Mouse (Mus musculus): Measurements from ENCODE around the gene Igf1r.
A peak's percentile ranks its signal among the peaks of the same experiment; 100 is the strongest.

Igf1r gene

DNA sequence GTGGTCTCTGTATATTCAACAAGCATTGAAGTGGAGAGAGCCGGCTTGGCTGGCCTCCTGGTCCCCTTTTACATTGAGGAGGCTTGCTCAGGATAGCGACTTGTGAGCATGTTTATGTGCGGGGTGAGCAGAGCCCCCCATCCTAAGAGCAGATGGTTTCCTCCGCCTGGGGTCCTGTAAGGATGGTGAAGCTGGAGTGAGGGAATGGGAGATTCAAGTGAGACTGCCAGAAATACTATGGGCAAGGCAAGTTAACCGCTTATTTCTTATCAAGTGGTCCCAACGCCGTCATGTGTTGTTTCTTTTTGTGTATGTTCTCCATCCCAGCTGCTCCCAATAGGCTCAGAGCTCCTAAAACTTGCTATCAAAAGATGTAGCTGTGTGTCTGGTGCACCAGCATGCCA lies 175.6 kb downstream of the Igf1r start:
- DNase-seq, result peak; percentile 35

DNA sequence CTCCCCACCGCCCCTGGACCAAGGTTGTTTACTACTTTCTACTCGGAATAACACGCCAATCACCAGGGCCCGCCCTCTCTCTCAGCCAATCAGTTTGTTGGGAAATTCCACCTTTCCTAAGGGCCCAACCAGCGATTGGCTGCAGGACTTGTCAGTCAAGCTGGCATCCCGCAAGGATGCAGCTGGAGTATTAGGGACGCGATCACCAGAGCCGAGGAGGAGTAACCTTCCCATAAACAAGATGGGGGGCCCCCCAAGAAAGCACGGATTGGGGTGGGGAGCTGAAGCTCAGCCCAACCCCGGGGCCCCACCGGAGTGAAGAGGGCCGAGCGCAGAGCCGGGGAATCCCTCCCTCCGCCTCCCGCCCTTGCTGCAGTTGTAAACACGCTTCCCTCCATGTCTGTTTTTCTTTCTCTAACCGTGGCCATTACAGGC lies 176.5 kb downstream of the Igf1r start:
- DNase-seq, result peak; percentile 99

DNA sequence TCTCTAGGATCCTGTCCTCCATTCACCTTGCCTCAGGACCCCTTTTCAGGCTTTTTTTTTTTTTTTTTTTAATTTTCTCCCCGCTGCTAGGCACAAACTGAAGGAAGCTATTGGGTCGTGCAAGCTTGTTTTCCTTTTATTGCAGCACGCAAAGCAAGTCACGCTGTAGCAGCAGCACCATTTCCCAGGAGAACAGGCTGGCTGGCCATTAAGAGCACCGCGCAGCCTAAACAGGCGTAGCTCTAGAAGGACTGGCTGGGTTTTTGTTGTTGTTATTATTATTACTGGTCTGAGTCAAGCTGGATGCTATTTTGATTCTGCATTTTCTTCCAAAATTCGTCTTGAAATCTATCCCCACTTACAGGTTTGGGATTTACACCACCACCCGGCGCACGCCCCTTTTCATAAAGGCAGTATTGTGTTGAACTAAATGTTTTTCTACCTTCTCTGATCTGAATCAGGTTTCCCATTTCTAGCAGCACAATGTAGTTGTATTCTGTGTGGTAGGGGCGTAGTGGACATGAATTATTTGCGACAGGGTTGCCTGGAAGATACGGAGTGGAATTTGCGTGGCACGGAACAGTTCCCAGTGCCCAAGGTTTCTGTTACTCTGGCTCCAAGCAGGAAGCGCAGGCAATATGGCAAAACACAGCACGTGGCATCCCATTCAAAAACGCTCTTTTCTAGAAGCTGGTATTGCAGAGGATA lies 177.1 kb downstream of the Igf1r start:
- DNase-seq, result peak; percentile 89

DNA sequence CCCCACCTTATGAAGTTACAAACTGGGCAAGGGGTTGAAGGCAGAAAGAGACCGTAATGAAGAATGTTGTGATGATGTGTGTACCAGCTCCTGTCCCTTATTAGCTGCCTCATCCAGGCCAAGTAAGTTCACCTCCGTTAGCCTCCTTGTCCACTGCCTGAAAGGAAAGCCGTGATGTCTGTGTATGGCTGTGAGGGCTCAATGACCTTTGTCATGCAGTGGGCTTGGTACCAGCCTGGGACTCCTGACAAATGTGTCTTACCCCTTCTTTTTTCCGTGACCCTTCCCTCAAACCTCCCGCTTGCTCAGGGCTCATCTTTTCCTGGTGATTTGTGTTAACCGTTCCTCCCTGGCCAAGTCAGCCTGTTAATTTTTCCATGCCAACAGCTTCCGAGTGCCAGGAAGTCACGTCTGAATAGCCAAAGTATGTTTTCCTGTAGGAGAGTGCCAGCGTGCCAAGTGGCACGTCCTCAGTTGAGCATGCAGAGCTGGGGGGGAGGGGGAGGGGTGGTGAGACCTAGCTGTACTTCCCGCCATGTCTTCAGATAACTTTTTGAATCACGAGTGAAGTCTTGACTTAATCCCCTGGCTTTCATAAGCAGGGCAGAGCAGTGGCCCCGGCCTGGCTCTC lies 178.4 kb downstream of the Igf1r start:
- peak; percentile 84 for DNase-seq

DNA sequence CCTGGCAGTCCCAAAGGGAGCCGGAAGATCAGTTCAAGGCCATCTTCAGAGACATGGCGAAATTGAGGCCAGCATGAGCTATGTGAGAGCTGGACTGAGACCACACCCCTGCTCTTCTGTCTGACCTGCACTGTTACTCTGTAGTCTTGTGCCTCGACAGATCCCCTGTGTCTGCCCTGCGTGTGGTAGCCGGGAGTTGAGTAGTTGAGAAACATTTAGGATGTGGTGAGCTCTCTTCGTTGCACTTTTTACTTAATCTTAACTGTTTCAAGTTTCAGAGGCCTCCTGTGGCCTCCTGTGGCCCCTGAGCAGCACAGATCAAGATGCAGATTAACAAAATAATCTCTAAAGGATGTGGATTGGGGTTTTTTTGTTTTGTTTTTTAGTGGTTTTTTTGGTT lies 181.1 kb downstream of the Igf1r start:
- DNase-seq, result no peak

DNA sequence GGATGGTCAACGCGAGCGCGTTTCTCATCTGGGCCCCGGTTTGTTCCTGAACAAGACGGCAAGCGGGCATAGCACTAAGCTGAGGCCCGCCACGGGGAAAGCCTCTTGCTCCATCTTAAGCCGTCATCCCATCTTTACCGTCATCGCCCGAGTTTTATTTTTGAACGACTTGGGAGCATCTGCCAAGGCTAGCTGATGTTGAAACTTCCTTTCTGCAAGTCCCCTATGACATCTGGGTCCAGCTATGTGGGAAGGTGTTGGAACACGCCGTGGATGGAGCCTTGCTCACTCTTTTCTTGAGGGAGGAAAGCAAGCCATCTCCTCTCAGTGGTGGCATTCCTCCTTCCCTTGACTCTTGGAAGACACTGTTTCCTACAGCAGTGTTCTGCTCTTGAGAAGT lies 182.3 kb downstream of the Igf1r start:
- no peak for DNase-seq

DNA sequence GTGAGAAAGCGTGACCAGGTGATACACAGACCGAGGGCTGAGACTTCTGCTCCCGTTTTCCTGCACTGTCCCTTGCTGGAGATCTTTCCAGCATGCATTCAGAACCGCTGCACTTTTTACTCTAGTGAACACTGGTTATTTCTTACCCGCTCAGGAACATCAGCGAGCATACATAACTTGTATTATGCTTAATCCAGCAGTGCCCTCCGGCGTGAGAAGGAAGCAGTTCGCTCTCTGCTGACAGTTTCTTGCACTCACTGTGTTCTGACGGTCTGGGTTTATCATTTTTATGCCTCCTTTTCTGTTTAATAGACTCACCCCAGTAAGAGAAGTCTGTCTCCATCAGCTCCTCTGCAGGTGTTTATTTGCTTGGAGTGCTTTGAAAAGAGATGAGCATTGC lies 183.4 kb downstream of the Igf1r start:
- no peak for DNase-seq

DNA sequence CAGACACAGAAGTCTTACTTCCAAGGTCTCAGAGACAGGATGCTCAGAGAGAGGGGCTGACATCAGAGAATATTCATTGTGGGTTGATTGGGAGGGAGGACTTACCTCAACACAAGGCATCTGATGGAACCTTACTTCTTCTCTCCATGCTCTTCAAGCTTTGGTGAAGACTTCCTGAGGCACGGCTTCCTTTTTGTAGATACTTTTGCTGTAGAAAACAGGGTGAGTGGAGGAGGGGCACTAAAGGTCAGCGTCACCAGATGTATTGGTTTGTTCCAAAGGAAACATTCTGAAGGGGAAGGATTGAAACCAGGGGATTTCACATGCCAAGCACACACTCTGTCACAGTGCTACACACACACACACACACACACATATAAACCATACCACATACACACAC lies 186.8 kb downstream of the Igf1r start:
- no peak for DNase-seq

DNA sequence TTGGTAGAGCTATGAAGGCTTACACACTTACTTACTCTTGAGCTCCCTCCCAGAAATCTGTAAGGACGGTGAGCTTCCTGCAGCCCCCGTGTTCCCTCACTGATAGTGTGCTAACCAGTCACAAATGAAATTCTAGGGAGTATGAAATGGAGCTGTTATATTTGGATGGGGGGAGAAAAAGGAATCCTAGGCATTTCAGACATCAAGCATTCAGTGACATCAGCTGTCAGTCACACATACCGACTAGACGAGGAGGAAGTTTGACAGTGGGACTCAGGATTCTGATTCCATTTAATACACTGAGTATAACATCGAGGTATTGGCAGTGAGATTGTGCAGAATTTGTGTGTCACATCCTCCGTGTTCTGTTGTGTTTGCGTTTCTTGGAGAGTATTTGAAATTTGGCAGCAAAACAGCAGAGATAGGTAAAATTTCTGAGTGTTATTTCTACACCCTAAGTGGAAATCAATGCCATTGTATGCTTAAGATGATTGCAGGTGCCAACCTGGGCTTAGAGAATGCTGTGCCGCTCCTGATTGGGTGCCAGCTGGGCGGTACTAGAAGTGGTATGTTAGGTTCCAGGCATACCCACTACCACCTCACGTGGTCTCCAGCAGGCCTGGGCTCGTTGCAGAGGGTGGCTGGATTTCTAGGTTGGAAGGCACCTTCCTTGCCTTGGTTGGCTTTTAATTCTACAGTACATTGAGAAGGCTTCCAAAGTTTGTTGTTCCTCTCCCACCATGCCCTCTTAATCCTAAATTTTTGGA lies 187.6 kb downstream of the Igf1r start:
- DNase-seq, result no peak

DNA sequence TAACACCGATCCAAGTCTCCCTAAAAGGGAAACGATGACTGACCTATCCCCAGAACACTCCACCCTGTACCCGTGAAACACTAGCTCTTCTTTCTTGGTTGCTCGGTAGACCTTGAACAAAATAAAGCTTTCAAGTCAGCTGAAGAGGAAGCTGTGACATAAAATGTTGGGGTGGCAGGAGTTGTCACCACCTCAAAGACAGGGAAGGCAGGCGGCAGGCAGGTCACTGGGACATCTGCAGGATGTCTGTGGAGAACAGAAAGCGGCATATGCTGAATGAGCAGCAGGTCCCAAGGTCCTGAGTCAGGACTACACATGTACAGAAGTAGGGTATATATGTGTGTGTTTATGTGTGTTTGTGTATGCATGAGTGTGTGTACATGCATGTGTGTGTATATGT lies 191.6 kb downstream of the Igf1r start:
- DNase-seq, result no peak

DNA sequence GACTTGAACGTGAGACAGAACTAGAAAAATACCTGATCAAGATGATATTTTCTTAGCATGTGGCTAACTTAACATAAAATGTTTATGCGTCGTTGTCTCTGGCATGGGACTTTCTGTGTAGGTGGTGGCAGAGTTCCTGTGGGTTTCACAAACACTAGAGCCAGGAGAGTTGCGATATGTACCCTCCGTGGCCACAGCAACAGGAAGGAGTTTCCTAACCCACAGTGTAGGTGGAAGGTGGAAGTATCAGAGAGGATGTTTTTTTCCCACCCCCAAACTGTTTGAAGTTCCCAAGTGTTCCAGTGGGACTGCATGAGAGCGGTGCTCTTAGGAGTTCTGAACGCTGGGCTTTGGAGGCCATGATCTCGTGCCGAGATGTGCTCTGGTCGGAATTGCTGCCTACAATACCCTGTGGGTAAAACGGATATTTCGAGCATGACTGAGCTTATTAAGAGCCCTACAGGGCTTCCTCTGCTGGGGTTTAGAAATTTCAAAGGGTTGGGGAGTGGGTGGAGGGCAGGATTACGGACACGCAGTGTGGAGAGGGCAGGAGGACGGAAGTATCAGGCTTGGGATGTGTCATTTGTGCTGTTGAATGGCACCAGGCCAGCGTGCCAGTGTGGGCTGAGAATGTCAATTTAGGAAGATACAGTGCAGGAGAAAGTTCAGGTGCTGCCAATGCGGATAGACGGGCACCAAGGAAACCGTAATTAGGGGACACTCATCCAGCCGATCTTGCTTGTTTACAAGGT lies 195.8 kb downstream of the Igf1r start:
- no peak for DNase-seq

DNA sequence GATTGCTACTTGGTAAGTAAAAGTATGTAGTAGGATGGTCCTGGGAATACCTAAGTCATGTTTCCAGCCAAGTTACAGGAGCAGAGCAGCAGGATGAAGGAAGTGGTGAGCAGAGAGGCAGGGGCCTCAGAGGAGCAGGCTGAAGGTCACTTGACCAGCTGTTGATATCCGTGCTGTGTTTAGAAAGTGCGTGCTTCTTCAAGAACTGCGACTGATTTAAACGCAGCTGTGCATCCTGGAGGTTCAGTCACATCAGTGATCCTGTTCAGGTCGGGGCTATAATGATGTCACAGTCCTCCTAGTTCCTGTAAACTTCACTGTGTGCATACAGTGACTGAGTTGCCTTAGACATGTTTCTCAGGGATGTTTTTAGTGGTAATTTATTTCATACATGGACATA lies 199.3 kb downstream of the Igf1r start:
- no peak for DNase-seq

DNA sequence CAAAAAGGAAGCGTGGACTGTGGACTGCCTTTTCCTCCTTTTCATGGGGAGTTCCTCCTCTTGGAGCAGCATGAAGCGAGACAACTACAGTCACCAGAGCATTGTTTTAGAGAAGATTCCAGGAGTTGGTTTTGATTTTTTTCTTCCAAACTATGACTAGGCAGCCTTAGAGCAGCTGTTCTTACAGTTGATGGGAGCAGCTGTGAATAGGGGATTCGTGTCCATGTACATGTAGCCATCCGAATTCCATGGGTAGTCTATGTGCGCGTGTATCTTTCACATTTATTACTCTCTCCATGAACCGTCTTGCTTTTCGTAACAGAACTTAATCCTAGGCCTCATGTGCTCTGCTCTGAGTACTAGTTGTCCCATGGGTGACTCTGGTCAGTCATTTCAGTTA lies 199.8 kb downstream of the Igf1r start:
- no peak for DNase-seq

DNA sequence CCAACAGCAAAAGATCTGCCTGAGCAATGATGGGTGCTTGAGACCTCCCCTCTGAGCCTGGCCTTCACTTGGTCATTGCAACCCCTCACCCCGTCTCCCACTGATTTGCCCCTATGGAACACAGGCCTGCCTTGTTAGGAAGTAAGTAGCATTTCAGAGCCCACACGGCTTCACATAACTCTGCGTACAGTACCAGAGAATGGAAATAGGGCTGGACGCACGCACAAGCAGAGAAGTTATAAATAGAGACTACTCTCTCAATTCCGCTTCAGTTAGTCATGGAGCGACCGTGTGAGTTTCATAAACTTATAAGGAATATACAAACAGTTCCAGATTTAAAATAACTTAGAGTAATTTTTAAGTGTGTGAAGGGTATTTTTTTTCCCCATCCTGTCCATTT lies 200.6 kb downstream of the Igf1r start:
- no peak for DNase-seq

DNA sequence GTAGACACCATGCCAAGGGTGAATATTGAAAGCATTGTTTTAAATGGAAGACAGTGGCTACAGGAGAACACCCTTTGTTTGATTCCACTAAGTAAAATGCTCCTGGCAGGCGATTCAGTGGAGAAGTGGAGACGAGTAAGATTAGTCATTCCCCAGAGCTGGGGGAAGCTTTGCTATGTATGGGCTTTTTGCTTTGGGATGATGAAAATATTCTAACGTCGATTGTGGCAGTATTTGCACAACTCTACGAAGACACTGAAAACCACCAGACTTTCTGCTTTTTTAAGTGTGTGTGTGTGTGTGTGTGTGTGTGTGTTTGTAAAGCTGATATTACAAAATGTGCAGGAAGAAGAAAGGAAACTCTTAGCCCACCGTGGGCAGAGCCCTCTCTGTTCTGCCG lies 202.0 kb downstream of the Igf1r start:
- no peak for DNase-seq

DNA sequence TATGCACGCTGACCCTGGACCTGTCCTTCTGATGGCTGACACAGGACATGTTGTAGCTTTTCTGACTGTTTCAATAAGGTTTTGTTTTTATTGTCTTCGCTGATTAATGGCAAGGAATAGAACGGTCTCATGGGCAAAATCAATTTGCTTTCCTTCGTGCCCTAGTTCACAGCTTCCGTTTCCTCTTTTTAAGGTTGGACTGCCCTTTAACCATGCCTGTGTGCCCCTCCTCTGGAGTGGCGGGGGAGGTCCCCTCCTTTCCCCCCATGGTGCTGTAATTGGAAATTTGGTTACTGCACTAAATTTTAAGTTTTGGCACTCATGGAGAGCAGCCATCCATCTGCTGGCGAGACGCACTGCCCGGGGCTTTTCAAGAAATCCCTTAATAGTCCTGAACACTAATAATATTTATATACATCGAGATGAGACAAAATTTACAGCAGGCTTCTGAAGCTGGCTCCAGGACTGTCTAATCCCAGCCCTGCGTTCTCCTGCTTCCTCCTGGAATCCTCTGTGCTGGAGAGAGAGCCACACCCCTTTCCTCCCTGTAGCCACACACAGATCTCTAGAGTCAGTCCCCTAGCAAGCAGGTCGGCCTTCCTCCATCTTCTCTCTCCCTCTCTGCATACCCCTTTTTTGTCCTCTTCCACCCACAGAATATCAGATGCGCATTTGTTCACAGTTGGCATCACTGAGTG lies 207.6 kb downstream of the Igf1r start:
- DNase-seq, result no peak

DNA sequence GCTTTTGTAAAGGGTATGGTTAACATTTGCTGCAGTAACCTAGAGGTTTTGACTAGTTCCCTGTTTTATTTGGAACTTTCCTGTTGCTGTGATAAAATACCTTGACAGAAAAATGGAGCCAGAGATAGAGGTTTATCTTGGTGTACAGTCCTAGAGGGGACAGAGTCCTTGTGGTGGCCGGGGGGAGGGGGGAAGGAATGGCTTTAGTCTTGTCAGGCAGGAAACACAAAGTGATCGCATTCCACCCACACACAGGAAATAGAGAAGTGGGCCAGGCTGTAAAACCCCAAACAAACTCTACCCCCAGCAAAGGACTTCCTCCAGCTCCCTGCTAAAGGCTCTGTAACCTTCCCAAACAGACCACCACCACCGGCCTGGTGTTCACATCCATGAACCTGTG lies 211.4 kb downstream of the Igf1r start:
- no peak for DNase-seq

DNA sequence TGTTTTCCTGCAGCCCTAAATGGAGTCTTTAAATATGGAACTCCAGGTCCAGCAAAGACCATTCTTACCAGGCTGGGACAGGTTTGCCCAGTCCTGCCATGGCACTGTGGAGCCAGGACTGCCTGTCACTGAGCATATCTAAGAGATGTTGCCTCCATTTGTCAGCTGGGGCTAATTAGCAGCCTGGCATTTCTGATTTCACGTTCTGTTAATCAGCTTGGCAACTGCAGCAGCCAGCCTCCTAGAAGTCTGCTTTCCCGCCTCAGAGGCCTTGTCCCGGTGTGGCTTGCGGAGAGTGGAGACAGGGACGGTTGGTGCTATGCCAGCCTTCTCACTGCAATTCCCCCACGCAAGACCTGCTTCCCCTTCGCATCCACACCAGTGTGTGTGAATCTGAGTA lies 220.1 kb downstream of the Igf1r start:
- DNase-seq, result no peak

DNA sequence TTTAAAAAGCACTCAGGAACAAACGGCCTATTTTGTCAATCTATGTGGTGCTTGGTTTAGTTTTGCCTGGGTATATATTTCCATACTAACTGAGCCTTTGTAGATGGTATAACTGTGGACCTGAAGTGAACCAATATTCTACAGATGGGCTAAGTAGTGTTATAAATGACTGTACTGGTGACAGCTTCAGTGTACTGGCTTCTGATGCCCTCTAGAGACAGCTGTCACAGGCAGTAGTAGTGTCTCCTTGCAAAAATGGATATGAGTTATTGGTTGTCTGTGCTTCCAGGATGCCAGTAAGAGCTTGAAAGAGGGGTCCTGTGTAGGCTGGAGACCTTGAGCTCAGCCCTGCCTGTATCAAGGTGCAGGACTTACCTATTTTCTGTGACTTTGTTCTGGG lies 227.0 kb downstream of the Igf1r start:
- DNase-seq, result no peak

DNA sequence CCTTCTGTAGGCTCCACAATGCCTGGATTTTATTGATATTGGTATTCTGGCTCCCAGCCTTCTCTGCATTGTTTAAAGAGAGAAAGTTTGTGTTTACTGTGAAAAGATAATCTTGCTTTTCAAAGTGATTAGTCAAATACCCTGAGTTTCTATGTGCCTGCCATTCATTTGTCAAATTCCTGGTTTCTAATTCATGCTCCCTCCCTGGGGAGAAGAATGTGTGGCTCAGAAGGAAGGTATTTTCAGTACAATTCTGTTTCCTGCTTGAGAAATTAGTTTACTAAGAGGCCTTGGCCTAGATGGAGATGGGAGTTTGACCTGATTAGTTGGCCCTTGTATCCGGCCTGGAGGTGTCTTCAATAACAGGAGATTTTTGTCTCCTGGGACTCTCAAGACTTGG lies 228.5 kb downstream of the Igf1r start:
- no peak for DNase-seq

DNA sequence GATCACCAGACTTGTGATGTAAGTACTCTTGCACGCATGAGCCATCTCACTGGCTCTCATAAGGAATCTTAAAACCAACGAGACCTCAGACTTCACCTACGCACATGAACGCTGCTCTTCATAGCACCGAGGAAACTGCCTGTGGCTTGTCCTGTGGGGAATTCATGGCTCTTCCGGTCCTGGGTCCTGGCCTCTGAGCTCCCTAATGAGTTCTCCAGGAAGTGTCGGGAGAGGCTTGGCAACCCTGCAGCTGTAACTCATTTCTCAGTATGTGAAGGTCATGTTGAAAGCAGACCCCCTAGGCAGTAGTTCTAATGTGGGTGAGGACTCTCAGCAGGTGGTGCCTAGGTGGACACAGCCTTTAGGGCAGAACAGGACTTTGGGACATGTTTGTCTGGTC lies 229.4 kb downstream of the Igf1r start:
- DNase-seq, result no peak

DNA sequence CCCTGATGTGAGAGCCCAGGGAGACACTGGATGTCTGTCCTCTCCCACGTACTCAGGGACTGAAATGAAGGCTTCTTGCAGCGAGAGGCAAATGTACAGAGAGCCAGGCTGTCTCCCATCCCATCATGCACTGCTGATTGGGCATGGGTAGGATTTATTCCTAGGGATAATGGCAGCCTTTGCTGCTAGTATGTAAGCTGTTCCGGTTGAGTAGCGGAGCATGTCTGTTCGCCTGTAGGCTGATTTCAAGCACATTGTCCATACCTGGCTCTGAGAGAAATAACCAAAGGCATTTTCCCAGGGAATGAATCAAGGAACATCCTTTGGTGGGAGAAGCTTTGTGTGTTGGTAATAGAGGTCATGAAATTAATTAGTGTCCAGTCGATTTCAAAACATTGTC lies 230.1 kb downstream of the Igf1r start:
- DNase-seq, result no peak

DNA sequence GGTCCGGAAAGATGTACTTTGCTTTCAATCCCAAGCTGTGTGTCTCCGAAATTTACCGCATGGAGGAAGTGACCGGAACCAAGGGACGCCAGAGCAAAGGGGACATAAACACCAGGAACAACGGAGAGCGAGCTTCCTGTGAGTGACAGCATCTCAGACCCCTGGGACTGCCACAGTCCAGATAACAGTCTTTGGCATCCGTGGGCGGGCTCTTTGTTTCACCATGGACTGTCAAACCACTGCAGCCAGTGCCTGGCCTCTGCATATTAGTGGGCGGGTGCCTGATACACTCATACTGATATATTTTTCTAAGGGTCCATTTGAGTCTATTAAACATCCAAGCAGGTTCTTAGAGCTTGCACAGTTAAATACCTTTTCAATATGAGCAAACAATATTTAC lies 230.8 kb downstream of the Igf1r start:
- no peak for DNase-seq

Measured in kidney, adult 11 months (tissue).